Mouse (Mus musculus): ENCODE measurements around the gene Slc4a11. TPM values are rescaled to one million over a fixed set of nuclear protein-coding genes. Genes with fewer than 3 reads are reported as not detected.

The Slc4a11 gene
- polyA plus RNA-seq, 1 experiment from 2014 or later, result 0.15 TPM

- no peak for DNase-seq (ENCODE audit: low spot score)
- H3K27me3 ChIP-seq (ENCODE audit: control insufficient read depth, insufficient read depth, low read length), result peaks cover 31% of the 10 kb centered on the region
- peak overlapping the region; percentile 98 for H3K4me2 ChIP-seq (replicated peaks; ENCODE audit: low read depth, low read length)
- under 1% methylated on average over 31 of the region's 31 CpGs for WGBS
- H3K9ac ChIP-seq (ENCODE audit: low read depth, low read length), result peak overlapping the region; percentile 38; the same call in 1 of the 2 replicates
- H3K9me3 ChIP-seq (ENCODE audit: control insufficient read depth, low read length), result no peaks in the 10 kb centered on the region
- H3K4me3 ChIP-seq (ENCODE audit: low read depth, low read length), result peak overlapping the region; percentile 54
- H3K4me1 ChIP-seq (replicated peaks; ENCODE audit: control insufficient read depth, insufficient read depth, low read length), result no peaks in the 10 kb centered on the region
- H3K36me3 ChIP-seq (ENCODE audit: control insufficient read depth, insufficient read depth, low read length), result no peaks in the 10 kb centered on the region
- H3K27ac ChIP-seq (ENCODE audit: low read depth, low read length), result no peak overlapping the region
- no peak for ATAC-seq (ENCODE audit: low FRiP score)
Measured at GRCm38 (mm10) chr2:130696700-130697152, 593 bp downstream of the Slc4a11 start.

DNA sequence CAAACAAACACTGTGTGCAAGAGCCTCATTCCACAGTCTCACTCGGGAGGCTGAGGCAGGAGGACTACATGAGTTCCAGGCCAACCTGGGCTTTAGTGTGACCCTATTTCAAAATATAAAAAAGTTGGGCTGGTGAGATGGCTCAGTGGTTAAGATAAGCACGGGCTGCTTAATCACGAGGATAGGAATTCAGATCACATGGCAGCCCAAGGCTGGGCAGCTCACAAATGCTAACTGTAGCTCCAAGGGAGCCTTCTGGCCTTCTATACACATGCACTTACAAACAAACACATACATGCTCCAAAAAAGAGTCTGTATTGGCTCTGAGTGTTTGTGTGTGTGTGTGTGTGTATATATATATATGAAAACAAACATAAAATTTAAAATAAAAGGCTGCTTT is 3.8 kb downstream of the Slc4a11 start:
- peaks cover 27% of the 10 kb centered on the region for H3K27me3 ChIP-seq (ENCODE audit: control insufficient read depth, insufficient read depth, low read length)
- ATAC-seq (ENCODE audit: low FRiP score), result no peak

GRCm38 (mm10) chr2:130689011-130689410 is 8.3 kb downstream of the Slc4a11 start:
- Histone ChIP-seq H3K36me3 (ENCODE audit: control insufficient read depth, insufficient read depth, low read length) (no peaks in the 10 kb centered on the region), H3K4me1 (replicated peaks; ENCODE audit: control insufficient read depth, insufficient read depth, low read length) (no peaks in the 10 kb centered on the region), H3K4me2 (replicated peaks; ENCODE audit: low read depth, low read length) (no peak overlapping the region), H3K9ac (ENCODE audit: low read depth, low read length) (no peak overlapping the region), H3K27me3 (ENCODE audit: control insufficient read depth, insufficient read depth, low read length) (no peaks in the 10 kb centered on the region), H3K9me3 (ENCODE audit: control insufficient read depth, low read length) (no peaks in the 10 kb centered on the region), H3K4me3 (ENCODE audit: low read depth, low read length) (no peak overlapping the region), H3K27ac (ENCODE audit: low read depth, low read length) (no peak overlapping the region)
- no peak for ATAC-seq (ENCODE audit: low FRiP score)
- no peak for DNase-seq (ENCODE audit: low spot score)
- WGBS, result 70% methylated on average over 2 of the region's 2 CpGs

More for the DNA sequence above, 3.8 kb downstream of the Slc4a11 start:
- Histone ChIP-seq H3K4me2 (replicated peaks; ENCODE audit: low read depth, low read length) (no peak overlapping the region), H3K4me3 (ENCODE audit: low read depth, low read length) (no peak overlapping the region), H3K36me3 (ENCODE audit: control insufficient read depth, insufficient read depth, low read length) (no peaks in the 10 kb centered on the region), H3K9ac (ENCODE audit: low read depth, low read length) (no peak overlapping the region), H3K4me1 (replicated peaks; ENCODE audit: control insufficient read depth, insufficient read depth, low read length) (no peaks in the 10 kb centered on the region), H3K9me3 (ENCODE audit: control insufficient read depth, low read length) (no peaks in the 10 kb centered on the region), H3K27ac (ENCODE audit: low read depth, low read length) (no peak overlapping the region)
- DNase-seq (ENCODE audit: low spot score), result no peak
- 46% methylated on average over 3 of the region's 3 CpGs for WGBS

GRCm38 (mm10) chr2:130685426-130685825 is 11.9 kb downstream of the Slc4a11 start:
- H3K36me3 ChIP-seq (ENCODE audit: control insufficient read depth, insufficient read depth, low read length), result peaks cover 2% of the 10 kb centered on the region; the same call in 1 of the 2 replicates
- H3K4me3 ChIP-seq (ENCODE audit: low read depth, low read length), result no peak overlapping the region
- no peaks in the 10 kb centered on the region for H3K9me3 ChIP-seq (ENCODE audit: control insufficient read depth, low read length)
- H3K27me3 ChIP-seq (ENCODE audit: control insufficient read depth, insufficient read depth, low read length), result no peaks in the 10 kb centered on the region
- WGBS, result 92% methylated on average over 9 of the region's 9 CpGs
- no peak overlapping the region for H3K9ac ChIP-seq (ENCODE audit: low read depth, low read length)
- no peak overlapping the region for H3K4me2 ChIP-seq (replicated peaks; ENCODE audit: low read depth, low read length)
- H3K4me1 ChIP-seq (replicated peaks; ENCODE audit: control insufficient read depth, insufficient read depth, low read length), result no peaks in the 10 kb centered on the region
- DNase-seq (ENCODE audit: low spot score), result no peak
- no peak for ATAC-seq (ENCODE audit: low FRiP score)
- no peak overlapping the region for H3K27ac ChIP-seq (ENCODE audit: low read depth, low read length)

- H3K9ac ChIP-seq (ENCODE audit: low read depth, low read length), result no peak overlapping the region
Measured at GRCm38 (mm10) chr2:130681531-130681930, 15.8 kb downstream of the Slc4a11 start.

DNA sequence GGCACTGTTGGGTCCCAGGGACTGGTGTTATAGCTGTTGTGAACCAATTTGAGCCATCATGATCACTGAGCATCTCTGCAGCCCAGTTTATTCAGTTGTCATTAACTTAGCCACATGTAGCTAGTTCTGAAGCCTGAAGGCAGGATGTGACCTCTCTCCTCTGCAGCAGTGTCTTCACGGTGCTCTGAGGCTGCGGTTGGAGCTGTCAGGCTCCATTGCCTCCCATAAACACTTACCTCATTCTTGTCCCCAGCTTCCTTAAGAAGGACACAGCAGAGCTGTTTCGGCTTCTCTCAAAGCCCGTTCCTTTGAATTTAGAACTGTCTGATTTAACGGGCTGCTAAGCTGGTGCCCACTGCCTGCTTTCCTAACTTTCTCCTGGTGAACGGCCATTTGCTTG is 17.4 kb downstream of the Slc4a11 start:
- H3K9ac ChIP-seq (ENCODE audit: low read depth, low read length), result no peak overlapping the region
- no peaks in the 10 kb centered on the region for H3K4me1 ChIP-seq (replicated peaks; ENCODE audit: control insufficient read depth, insufficient read depth, low read length)
- DNase-seq (ENCODE audit: low spot score) (no peak), ATAC-seq (ENCODE audit: low FRiP score) (no peak)
- H3K4me3 ChIP-seq (ENCODE audit: low read depth, low read length), result no peak overlapping the region
- H3K36me3 ChIP-seq (ENCODE audit: control insufficient read depth, insufficient read depth, low read length), result peaks cover 16% of the 10 kb centered on the region; the same call in 1 of the 2 replicates
- H3K27ac ChIP-seq (ENCODE audit: low read depth, low read length), result no peak overlapping the region
- H3K4me2 ChIP-seq (replicated peaks; ENCODE audit: low read depth, low read length), result no peak overlapping the region
- 94% methylated on average over 6 of the region's 6 CpGs for WGBS
- H3K27me3 ChIP-seq (ENCODE audit: control insufficient read depth, insufficient read depth, low read length), result no peaks in the 10 kb centered on the region
- no peaks in the 10 kb centered on the region for H3K9me3 ChIP-seq (ENCODE audit: control insufficient read depth, low read length)

More at GRCm38 (mm10) chr2:130681531-130681930, 15.8 kb downstream of the Slc4a11 start:
- no peak for ATAC-seq (ENCODE audit: low FRiP score)
- Histone ChIP-seq H3K27ac (ENCODE audit: low read depth, low read length) (no peak overlapping the region), H3K4me3 (ENCODE audit: low read depth, low read length) (no peak overlapping the region), H3K36me3 (ENCODE audit: control insufficient read depth, insufficient read depth, low read length) (peaks cover 11% of the 10 kb centered on the region; the same call in 1 of the 2 replicates), H3K4me2 (replicated peaks; ENCODE audit: low read depth, low read length) (no peak overlapping the region), H3K9me3 (ENCODE audit: control insufficient read depth, low read length) (no peaks in the 10 kb centered on the region), H3K4me1 (replicated peaks; ENCODE audit: control insufficient read depth, insufficient read depth, low read length) (no peaks in the 10 kb centered on the region), H3K27me3 (ENCODE audit: control insufficient read depth, insufficient read depth, low read length) (no peaks in the 10 kb centered on the region)
- 84% methylated on average over 3 of the region's 3 CpGs for WGBS
- no peak for DNase-seq (ENCODE audit: low spot score)

DNA sequence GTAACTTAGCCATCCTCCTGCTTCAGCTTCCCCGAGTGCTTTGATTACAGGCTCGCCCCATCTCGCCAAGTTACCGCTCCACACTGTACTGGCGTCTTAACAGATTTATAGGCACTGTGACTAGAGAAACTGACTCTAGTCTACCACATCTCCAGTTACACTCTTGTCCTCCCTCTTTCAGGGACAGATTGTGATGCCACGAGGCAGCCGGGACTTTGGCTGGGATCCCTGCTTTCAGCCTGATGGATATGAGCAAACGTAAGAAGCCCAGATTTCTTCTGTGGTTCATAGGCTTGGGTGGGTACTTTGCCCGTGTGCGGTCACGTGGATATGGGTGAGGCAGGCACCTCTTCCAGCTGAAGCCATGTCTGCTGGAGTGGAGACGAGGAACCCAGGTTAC is 18.2 kb downstream of the Slc4a11 start:
- H3K9me3 ChIP-seq (ENCODE audit: control insufficient read depth, low read length), result no peaks in the 10 kb centered on the region
- WGBS, result 95% methylated on average over 12 of the region's 12 CpGs
- no peak overlapping the region for H3K4me2 ChIP-seq (replicated peaks; ENCODE audit: low read depth, low read length)
- no peaks in the 10 kb centered on the region for H3K4me1 ChIP-seq (replicated peaks; ENCODE audit: control insufficient read depth, insufficient read depth, low read length)
- no peak overlapping the region for H3K27ac ChIP-seq (ENCODE audit: low read depth, low read length)
- DNase-seq (ENCODE audit: low spot score), result no peak
- no peak overlapping the region for H3K4me3 ChIP-seq (ENCODE audit: low read depth, low read length)
- no peaks in the 10 kb centered on the region for H3K27me3 ChIP-seq (ENCODE audit: control insufficient read depth, insufficient read depth, low read length)
- H3K36me3 ChIP-seq (ENCODE audit: control insufficient read depth, insufficient read depth, low read length), result peaks cover 18% of the 10 kb centered on the region; the same call in 1 of the 2 replicates
- no peak overlapping the region for H3K9ac ChIP-seq (ENCODE audit: low read depth, low read length)
- no peak for ATAC-seq (ENCODE audit: low FRiP score)

DNA sequence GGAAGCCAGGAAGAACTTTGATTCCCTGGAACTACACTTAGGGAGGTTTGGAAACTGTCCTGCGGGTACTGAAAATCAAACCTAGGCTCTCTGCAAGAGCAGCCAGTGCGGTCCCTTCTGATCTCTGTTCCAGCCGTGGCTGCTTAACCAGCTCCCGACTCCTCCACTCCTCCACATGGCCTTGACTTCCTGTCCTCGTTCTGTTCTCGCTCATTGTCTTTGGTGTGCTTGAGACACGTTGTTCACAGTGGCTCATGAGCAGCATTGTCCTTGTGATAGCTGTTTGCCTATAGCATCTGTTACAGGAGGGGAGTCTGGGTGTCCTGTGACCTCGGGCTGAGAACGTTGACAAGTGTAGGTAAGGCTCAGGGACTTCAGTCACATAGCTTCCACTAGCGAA is 20.1 kb downstream of the Slc4a11 start:
- H3K4me1 ChIP-seq (replicated peaks; ENCODE audit: control insufficient read depth, insufficient read depth, low read length), result no peaks in the 10 kb centered on the region
- no peaks in the 10 kb centered on the region for H3K27me3 ChIP-seq (ENCODE audit: control insufficient read depth, insufficient read depth, low read length)
- peaks cover 24% of the 10 kb centered on the region; the same call in 1 of the 2 replicates for H3K36me3 ChIP-seq (ENCODE audit: control insufficient read depth, insufficient read depth, low read length)
- no peak overlapping the region for H3K9ac ChIP-seq (ENCODE audit: low read depth, low read length)
- ATAC-seq (ENCODE audit: low FRiP score) (no peak), DNase-seq (ENCODE audit: low spot score) (no peak)
- H3K27ac ChIP-seq (ENCODE audit: low read depth, low read length), result no peak overlapping the region
- no peak overlapping the region for H3K4me2 ChIP-seq (replicated peaks; ENCODE audit: low read depth, low read length)
- H3K9me3 ChIP-seq (ENCODE audit: control insufficient read depth, low read length), result no peaks in the 10 kb centered on the region
- 93% methylated on average over 10 of the region's 10 CpGs for WGBS
- no peak overlapping the region for H3K4me3 ChIP-seq (ENCODE audit: low read depth, low read length)

GRCm38 (mm10) chr2:130667559-130667958 is 29.8 kb downstream of the Slc4a11 start, which contains the start of gene Itpa:
Gene Itpa, plus strand, starts transcription at chr2:130667610.
- H3K4me1 ChIP-seq (replicated peaks; ENCODE audit: control insufficient read depth, insufficient read depth, low read length), result 0 out of 2 replicates have a peak, but pooled peaks cover 2% of the 10 kb centered on the region
- 1% methylated on average over 31 of the region's 31 CpGs for WGBS
- peak within 1 kb of the TSS; percentile 75 for H3K9ac ChIP-seq (ENCODE audit: low read depth, low read length)
- peaks cover 2% of the 10 kb centered on the region; the same call in 1 of the 2 replicates for H3K36me3 ChIP-seq (ENCODE audit: control insufficient read depth, insufficient read depth, low read length)
- H3K4me2 ChIP-seq (replicated peaks; ENCODE audit: low read depth, low read length), result peak within 1 kb of the TSS; percentile 84
- peak within 1 kb of the TSS; percentile 71 for H3K4me3 ChIP-seq (ENCODE audit: low read depth, low read length)
- H3K9me3 ChIP-seq (ENCODE audit: control insufficient read depth, low read length), result no peaks in the 10 kb centered on the region
- peak; percentile 71 for ATAC-seq (ENCODE audit: low FRiP score)
- DNase-seq (ENCODE audit: low spot score), result peak; percentile 90
- H3K27ac ChIP-seq (ENCODE audit: low read depth, low read length), result peak within 1 kb of the TSS; percentile 51; the same call in 1 of the 2 replicates
- H3K27me3 ChIP-seq (ENCODE audit: control insufficient read depth, insufficient read depth, low read length), result no peaks in the 10 kb centered on the region

All from hindbrain, embryonic 11.5 days (tissue).